ENCODE assay signal across 9 mouse cellular contexts in genomic region chr3:100702875-100703846, GRCm38 (mm10). TPM values are rescaled to one million over a fixed set of nuclear protein-coding genes. Genes with fewer than 3 reads are reported as not detected.
DNase-seq lines count a peak whose midpoint lies in the region; ATAC-seq and TF ChIP-seq lines count a peak whose summit lies in the region.
"Had no signal": no experiment of that assay in that cellular context is flagged by ENCODE, and none has a peak within 500 bp of the region (broad histone marks: within the 10 kb centered on the region; RNA-seq: fewer than 3 reads in every experiment).

No protein-coding gene starts in this region.

- peak; percentile 24; the same call in 1 of the 2 replicates for ATAC-seq in heart, postnatal 0 days (ENCODE audit: insufficient read depth, low read depth)

- H3K27me3 ChIP-seq in heart, postnatal 0 days (ENCODE audit: control insufficient read depth, insufficient read depth, low read length) = no peaks in the 10 kb centered on the region

- DNase-seq in kidney, adult 18-20 months = peak; percentile 15
- no peak for DNase-seq in kidney, adult 11 months
- DNase-seq in NIH3T3 (ENCODE audit: low read depth) = peak; percentile 49
- DNase-seq in heart, postnatal 0 days (ENCODE audit: low spot score) = no peak
- DNase-seq in lung, postnatal 36 days = peak; percentile 64
- no peak for DNase-seq in embryo, embryonic 11 days
- no peak for DNase-seq in adipocyte (ENCODE audit: low spot score)
- DNase-seq in ovary, postnatal 14 days (ENCODE audit: low spot score) = no peak

- no peaks in the 10 kb centered on the region for H3K36me3 ChIP-seq in heart, postnatal 0 days (replicated peaks; ENCODE audit: control insufficient read depth, insufficient read depth, low read length)

- H3K4me2 ChIP-seq in heart, postnatal 0 days (ENCODE audit: low read depth, low read length) = peak overlapping the region; percentile 3; the same call in 1 of the 2 replicates

- peak overlapping the region; percentile 43; the same call in 1 of the 2 replicates for H3K27ac ChIP-seq in heart, postnatal 0 days (ENCODE audit: low read depth)
- H3K27ac ChIP-seq: liver, embryonic 14.5 days had no signal

- 18% methylated on average over 15 of the region's 15 CpGs for WGBS in heart, postnatal 0 days

- no peak overlapping the region for H3K9ac ChIP-seq in heart, postnatal 0 days (replicated peaks; ENCODE audit: low read depth, low read length)
- H3K9ac ChIP-seq: liver, embryonic 14.5 days had no signal

- H3K9me3 ChIP-seq in heart, postnatal 0 days (replicated peaks; ENCODE audit: control insufficient read depth, low read length) = no peaks in the 10 kb centered on the region

- H3K4me1 ChIP-seq in heart, postnatal 0 days (ENCODE audit: control insufficient read depth, insufficient read depth) = peaks cover 9% of the 10 kb centered on the region

- no peak for TF ChIP-seq EP300 in heart, postnatal 0 days (IDR thresholded peaks at IDR 0.05; ENCODE audit: low read depth)

- no peak for TF ChIP-seq CTCF in heart, postnatal 0 days (IDR thresholded peaks at IDR 0.05; ENCODE audit: low read depth)

- no peak overlapping the region for H3K4me3 ChIP-seq in heart, postnatal 0 days (ENCODE audit: low read depth, low read length)

RNA-seq across cellular contexts. Expression of gene Man1a2, which starts 17.9 kb away (rescaled TPM):
- total RNA-seq in heart, postnatal 0 days (2014; rRNA removed; ENCODE audit: low replicate concordance) = 16.8 and 17.7 TPM in 2 replicates
- polyA plus RNA-seq in heart, postnatal 0 days (2015; fragmentation: Nextera tagmentation; extraction: Ambion mirVana) = 35.0 and 39.8 TPM in 2 replicates

Comparison
In these comparisons a context has a peak if more than half of its experiments do, and no peak if none do; other contexts are left out.
1. DNase-seq: peak in kidney, adult 18-20 months (single experiment), NIH3T3 (single experiment) and lung, postnatal 36 days (single experiment); none in kidney, adult 11 months (single experiment), heart, postnatal 0 days (single experiment), embryo, embryonic 11 days (single experiment), adipocyte (single experiment) and ovary, postnatal 14 days (single experiment).